Mouse (Mus musculus) liver, postnatal 0 days (tissue): ENCODE results near the gene F12.

Experiments
- CTCF ChIP-seq: sonication (generic); IDR thresholded peaks from 2 replicates; pipeline ENCODE4 v1.5.1; 2016; ENCODE audit warnings: antibody characterized with exemption, low read depth
- EP300 ChIP-seq: IDR thresholded peaks from 2 replicates; pipeline ENCODE4 v1.6.1; 2016; ENCODE audit warnings: antibody characterized with exemption, low read depth, mild to moderate bottlenecking

GRCm38 (mm10) chr13:55414743-55415380, 11.7 kb downstream of the F12 start, which contains the start of gene Pfn3:
- TF ChIP-seq CTCF, result no peak
- TF ChIP-seq EP300, result no peak
